ENCODE assay signal across 8 mouse cellular contexts in the genomic region with DNA sequence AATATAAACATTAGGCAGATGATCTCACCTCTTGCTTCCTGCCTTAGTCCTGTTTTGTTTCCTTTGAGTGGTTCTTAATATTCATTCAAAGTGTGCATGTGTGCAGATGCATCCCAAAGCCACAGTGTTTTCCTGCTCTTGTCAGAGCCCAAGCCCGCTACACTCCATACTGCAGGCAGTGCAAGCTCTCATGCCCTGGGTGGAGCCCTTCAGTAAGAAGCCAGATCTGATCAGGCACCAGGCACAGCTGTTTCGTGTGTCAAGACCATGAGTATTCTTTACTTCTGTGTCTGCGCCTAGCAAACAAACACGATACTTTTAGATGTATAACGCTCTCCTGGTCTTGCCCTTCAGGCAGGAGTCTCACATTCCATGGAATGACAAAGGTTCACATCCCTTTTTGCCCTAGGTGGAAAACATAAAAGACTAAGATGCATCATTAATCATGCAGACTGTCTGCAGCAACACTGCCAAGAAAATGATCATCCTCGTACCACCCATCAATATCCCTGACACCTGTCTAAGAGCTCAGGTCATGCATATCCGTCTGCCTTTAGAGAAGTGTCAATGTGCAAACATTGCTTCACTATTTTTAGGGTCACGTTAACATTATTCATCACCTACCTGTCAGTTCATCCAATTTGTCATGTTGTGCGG.
DNase-seq lines count a peak whose midpoint lies in the region; ATAC-seq lines count a peak whose summit lies in the region.

No protein-coding gene starts in this region.

- ATAC-seq in monocyte, adult 5-6 weeks (replicated peaks; ENCODE audit: insufficient number of reproducible peaks, low FRiP score, low TSS enrichment, poor library complexity, severe bottlenecking), result no peak

- peak; percentile 7 for DNase-seq in gastrocnemius, adult 18-20 months (ENCODE audit: low spot score)
- DNase-seq in gastrocnemius, postnatal 4 days (ENCODE audit: low spot score in 2 of 2), result no peak
- DNase-seq in embryo, embryonic 10.5 days (ENCODE audit: low spot score), result peak; percentile 50
- DNase-seq in heart, postnatal 14 days, result peak; percentile 24 to 50
- peak; percentile 55 for DNase-seq in mesoderm, embryonic 11.5 days (ENCODE audit: low read depth, low spot score)
- DNase-seq in spleen, postnatal 4 days (ENCODE audit: low spot score in 2 of 2), result no peak
- DNase-seq in left cerebral cortex, adult 8-10 months (ENCODE audit: low spot score in 2 of 2), result no peak

- intact Hi-C loops in heart, postnatal 14 days (cut with DNase I), result loop anchor here (5.0 kb wide), 2 partner anchors 119 to 184 kb away; no protein-coding TSS in a partner anchor

Comparison
In these comparisons a context has a peak if more than half of its experiments do, and no peak if none do; other contexts are left out.
1. DNase-seq: peak in gastrocnemius, adult 18-20 months (single experiment), embryo, embryonic 10.5 days (single experiment), heart, postnatal 14 days (2 of 2) and mesoderm, embryonic 11.5 days (single experiment); none in gastrocnemius, postnatal 4 days (0 of 2), spleen, postnatal 4 days (0 of 2) and left cerebral cortex, adult 8-10 months (0 of 2).